Mouse (Mus musculus): Measurements from ENCODE around the gene Ubap1l.

The Ubap1l gene

GRCm38 (mm10) chr9:65374468-65375162, 13.8 kb downstream of the Ubap1l start:
- DNase-seq (ENCODE audit: low spot score in 2 of 2): no peak

- peak; percentile 32 to 55 for DNase-seq (ENCODE audit: low spot score in 2 of 2)
These were observed 14.5 kb downstream of the Ubap1l start for GRCm38 (mm10) chr9:65375163-65375934.

- no peak for DNase-seq (ENCODE audit: low spot score in 2 of 2)
These were observed 20.3 kb downstream of the Ubap1l start for GRCm38 (mm10) chr9:65381017-65381590.

GRCm38 (mm10) chr9:65382031-65382750, 21.4 kb downstream of the Ubap1l start:
- no peak for DNase-seq (ENCODE audit: low spot score in 2 of 2)

DNA sequence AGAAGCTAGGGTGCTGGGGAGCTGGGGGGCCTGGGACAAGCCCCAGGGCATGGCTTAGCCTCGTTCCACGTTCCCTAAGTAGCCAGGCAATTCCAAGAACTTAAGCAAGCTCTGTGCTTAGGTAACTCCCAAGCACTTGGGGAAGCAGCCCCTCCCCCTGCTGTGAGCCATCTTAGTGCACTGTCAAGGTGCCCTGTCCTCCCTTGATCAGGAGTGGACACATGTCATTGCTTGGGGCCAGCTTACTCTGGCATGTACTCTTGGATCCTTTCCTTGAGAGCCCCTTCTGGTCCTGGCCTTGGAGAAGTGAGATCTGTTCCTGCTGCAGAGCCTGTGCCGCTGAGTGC, 21.9 kb downstream of the Ubap1l start:
- no peak for DNase-seq (ENCODE audit: low spot score in 2 of 2)

GRCm38 (mm10) chr9:65384276-65384675, 23.4 kb downstream of the Ubap1l start:
- DNase-seq (ENCODE audit: low spot score in 2 of 2): no peak

DNA sequence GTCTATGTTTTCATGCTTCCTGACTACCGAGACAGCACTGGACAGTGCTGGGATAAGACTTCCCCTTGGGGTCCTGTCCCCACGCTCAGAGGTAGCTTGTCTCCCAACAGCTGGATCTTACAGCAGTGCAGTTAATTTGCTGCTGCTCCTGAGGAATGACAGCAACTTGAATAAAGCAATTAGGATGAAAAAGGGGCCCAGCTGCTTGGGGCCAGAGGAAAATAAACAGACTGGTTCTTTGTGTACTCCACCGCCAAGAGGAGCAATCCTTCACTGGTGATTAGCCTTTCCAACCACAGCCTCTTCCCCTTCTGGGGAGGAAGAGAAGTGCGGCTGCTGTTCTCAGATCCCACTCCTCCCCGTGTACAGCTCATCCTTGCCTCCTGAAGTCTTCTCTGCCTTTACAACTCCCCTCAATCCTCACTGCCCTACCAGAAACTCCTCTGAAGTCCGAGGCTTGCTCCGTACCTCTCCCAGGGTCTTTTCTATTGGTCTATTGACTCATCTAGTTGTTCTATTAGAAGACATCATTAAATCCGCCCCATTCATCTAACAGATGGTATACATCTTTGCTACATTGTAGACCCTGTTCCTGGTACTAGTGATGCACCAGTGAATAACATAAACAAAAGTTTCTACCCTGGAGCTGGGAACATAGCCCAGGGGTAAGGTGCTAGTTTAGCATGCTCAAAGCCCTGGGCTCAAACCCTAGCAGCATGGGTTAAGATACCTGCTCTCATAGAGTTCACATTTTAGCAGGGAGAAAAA, 25.7 kb downstream of the Ubap1l start:
- DNase-seq (ENCODE audit: low spot score in 2 of 2): no peak

DNA sequence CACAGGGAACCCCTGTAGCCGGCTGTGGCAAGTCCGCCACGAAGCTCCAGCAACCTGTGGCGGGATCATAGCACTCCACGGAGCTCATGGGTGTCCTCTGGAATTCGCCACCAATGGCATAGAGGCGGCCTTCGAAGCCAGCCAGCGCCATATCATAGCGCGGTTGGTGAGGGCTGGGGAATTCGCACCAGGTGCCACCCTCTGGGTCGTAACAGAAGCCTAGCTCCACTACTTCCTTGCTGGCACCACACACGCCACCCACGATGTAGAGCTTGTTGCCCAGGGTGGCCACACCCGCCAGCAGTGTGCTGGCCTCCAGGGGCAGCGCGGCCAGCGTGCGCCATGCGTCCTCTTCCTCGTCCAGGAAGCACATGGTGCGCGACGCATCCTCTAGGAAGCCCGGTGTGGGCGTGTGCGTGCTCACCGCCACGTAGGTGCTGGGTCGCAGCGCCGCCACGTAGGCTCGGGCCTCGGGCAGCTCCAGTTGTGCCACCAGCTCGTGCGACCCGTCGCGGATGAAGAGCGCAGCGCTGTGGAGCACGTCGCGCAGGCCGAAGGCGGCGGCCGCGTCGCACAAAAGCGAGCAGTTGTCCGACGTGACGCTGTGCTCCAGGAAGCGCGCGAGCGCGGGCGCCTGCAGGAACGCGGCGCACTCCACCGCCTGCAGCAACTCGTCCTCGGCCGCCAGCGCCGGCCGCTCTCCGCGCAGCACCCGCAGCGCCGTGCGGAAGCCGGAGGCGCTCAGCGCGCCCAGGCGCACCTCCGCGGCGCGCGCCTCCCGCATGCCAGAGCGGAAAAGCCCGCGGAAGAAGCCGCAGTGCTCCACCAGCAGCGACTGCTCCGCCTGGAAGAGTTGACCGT, 30.1 kb downstream of the Ubap1l start:
- DNase-seq (ENCODE audit: low spot score in 2 of 2): no peak

- no peak for DNase-seq (ENCODE audit: low spot score in 2 of 2)
These were observed 30.7 kb downstream of the Ubap1l start, which contains the start of gene Kbtbd13 for GRCm38 (mm10) chr9:65391613-65391964. Gene Kbtbd13, minus strand, starts transcription at chr9:65391652.

GRCm38 (mm10) chr9:65392638-65393364, 32.0 kb downstream of the Ubap1l start:
- peak in 1 of 2 experiments; percentile 34 for DNase-seq (ENCODE audit: low spot score in 2 of 2)

DNA sequence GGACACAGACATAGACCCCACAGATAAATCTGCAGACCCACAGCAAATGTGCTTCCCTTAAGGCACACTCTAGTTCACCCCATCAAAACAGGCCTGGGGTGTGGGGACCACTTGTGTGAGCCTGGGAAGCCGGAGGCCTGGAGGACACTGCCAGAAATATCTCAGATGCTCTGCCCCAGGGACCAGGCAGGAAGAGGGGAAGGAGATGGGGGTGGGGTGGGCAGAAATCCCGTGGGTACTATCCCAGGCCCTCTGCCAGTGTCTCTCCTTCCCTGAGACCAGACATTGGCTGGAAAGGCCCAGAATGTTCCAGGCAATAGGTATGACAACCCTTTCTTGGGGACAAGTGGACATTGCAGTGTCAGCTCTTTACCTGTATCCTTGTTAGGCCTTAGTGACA, 32.8 kb downstream of the Ubap1l start:
- no peak for DNase-seq (ENCODE audit: low spot score in 2 of 2)

GRCm38 (mm10) chr9:65394360-65394759, 33.5 kb downstream of the Ubap1l start:
- no peak for DNase-seq (ENCODE audit: low spot score in 2 of 2)

- peak in 1 of 2 experiments; percentile 52 for DNase-seq (ENCODE audit: low spot score in 2 of 2)
These were observed 37.4 kb downstream of the Ubap1l start, which contains the start of gene Rasl12 for GRCm38 (mm10) chr9:65398279-65398678. Gene Rasl12, plus strand, starts transcription at chr9:65398506.

- no peak for DNase-seq (ENCODE audit: low spot score in 2 of 2)
These were observed 39.1 kb downstream of the Ubap1l start for GRCm38 (mm10) chr9:65399934-65400333.

- peak; percentile 56 to 63 for DNase-seq (ENCODE audit: low spot score in 2 of 2)
These were observed 43.7 kb downstream of the Ubap1l start for GRCm38 (mm10) chr9:65404331-65405183.

- DNase-seq (ENCODE audit: low spot score in 2 of 2): no peak
These were observed 44.3 kb downstream of the Ubap1l start for GRCm38 (mm10) chr9:65405184-65405449.

GRCm38 (mm10) chr9:65407327-65407726, 46.5 kb downstream of the Ubap1l start:
- DNase-seq (ENCODE audit: low spot score in 2 of 2): no peak

DNA sequence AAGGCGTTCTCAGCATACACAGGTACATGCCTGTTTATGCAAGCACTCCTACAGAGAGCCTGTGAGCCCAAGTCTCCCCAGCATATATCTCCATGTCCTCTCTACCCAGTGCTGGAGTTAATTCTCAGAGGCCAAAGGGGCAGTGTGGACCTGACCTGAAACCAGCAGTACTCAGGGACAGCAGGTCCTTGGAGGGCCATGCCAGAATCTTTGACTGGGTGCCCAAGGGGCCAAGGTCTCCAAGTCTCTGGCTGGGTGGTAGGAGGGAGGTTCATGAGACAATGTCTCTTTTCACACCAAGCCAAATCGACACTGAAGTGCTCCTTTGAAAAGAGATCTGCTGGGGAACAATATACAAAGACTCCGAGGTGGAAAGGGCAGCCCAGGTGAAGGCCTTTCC, 47.0 kb downstream of the Ubap1l start:
- DNase-seq (ENCODE audit: low spot score in 2 of 2): no peak

GRCm38 (mm10) chr9:65408871-65409295, 48.0 kb downstream of the Ubap1l start:
- DNase-seq (ENCODE audit: low spot score in 2 of 2): no peak

All from frontal cortex, postnatal 10 days (tissue).